Mouse (Mus musculus): ENCODE data around the gene Zfp109.

GRCm38 (mm10) chr7:24210296-24210695, 27.1 kb downstream of the Zfp109 start:
- TF ChIP-seq CTCF (IDR thresholded peaks at IDR 0.05; ENCODE audit: low read depth) (no peak), EP300 (IDR thresholded peaks at IDR 0.05; ENCODE audit: low read depth) (no peak)

All from heart, postnatal 0 days (tissue).